Mouse (Mus musculus) colon, adult 2 months (tissue): Measurements from ENCODE around the gene Phf21a. TPM values are rescaled to one million over a fixed set of nuclear protein-coding genes. Genes with fewer than 3 reads are reported as not detected.

Source experiments
- polyA plus RNA-seq: library from polyadenylated mRNA; depleted of rRNA; stranded (reverse); fragments of >200 nt; gene quantifications from 2 replicates; pipeline ENCODE4 v1.2.3, GENCODE M21; 2012; rRNA removed

The Phf21a gene
- 24.6 and 25.5 TPM in 2 replicates for polyA plus RNA-seq

DNA sequence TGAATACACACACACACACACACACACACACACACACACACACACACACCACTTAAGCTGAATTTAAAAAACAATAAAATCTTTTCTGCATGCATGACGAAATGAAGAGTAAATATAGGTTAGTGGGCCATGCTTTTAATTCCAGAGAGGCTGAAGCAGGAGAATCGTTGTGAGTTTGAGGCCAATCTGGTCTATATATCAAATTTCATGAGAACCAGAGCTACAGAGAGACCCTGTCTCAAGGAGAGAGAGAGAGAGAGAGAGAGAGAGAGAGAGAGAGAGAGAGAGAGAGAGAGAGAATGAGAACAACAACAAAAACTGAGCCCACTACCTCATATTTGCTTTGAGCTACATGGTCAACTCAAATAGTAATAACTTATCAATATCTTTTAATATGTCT, at the start of gene Phf21a:
Gene Phf21a (plus strand): TSS at position 301 of the 400 bp plus-strand sequence.

DNA sequence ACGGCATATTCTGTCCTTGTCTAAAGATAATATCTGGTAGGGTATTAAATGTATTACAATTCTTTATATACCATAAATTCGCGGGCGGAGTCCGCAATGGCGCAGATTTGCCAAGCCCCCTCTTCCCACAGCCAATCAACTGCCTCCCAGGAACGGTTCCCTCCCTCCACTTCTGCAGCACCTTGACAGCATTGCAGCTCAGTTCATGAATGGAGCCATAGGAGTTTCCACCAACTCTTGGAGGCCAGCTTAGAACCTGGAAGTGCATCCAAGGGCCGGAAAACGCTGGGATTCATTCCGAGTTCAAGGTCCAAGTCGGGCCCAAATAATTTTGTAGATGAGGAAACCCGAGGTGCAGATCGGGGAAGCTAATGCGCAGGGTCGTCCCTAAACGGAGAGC, 281.6 kb downstream of the Phf21a start, which contains the start of the genes Pex16 and Large2:
Gene Pex16 (plus strand): TSS at position 163 of the 400 bp plus-strand sequence.
Gene Large2 (minus strand): TSS at position 356 of the 400 bp plus-strand sequence.

DNA sequence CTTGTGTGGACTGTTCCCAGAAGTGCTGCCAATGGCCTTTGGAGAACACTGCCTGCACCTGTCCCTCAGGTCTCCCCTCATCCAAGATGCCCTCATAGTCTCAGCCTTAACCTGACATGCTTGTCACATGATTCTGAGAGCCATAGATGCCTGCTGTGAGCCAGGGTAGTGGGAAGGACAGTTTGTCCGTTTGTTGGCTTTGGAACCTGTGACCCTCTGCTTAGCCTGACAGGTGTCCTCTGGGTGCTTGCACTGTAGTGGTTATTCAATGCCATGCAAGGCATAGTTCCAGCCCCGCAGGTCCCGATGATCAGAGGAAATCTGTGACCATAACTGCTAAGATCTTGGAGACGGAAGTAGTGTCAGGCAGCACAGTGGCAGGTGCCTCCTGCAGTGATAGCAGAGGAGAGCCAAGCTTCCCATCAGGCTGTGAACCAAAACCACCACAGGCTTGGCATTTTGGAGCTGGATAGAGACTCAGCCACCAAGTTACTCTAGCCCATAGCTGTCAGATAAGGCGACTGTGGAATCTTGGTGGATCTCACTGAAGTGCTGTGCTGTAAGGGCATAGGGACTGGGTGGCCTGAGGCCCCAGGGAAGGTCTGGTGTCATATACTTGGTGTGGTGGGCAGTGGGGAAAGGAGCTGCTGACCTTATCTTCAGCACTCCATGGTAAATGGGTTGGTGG, 289.1 kb downstream of the Phf21a start, which contains the start of gene 1700029I15Rik:
Gene 1700029I15Rik (plus strand): TSS at position 638 of the 688 bp plus-strand sequence.

DNA sequence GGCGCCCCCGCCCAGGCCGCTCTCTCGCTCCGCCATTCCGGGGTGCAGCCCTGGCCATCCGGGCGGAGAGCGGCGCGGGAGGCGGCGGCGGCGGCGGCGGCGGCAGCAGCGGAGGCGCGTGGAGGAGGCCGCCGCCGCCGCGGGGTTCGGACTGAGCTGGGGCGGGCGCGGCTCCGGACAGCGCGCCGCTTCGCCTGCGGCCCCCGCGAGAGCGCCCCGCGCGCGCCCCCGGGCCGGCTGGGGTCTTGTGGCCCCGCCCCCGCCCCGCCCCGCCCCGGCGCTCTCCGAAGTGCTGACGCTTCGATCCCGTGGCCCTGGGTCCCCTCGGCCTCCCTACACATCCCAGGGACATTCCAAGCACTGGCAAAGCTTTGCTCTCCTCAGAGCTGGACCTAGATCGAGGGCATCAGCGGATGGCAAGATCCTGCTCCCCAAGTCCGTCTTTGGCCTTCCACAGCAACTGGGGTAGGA, 308.2 kb downstream of the Phf21a start, which contains the start of gene Mapk8ip1:
Gene Mapk8ip1 (minus strand): TSS at position 173 of the 471 bp plus-strand sequence.

Other genes starting within 250 kb of the Phf21a start
- 1.8 and 2.1 TPM in 2 replicates for gene Chrm4, start 165.9 kb upstream of the Phf21a start, polyA plus RNA-seq
- 2.8 and 5.7 TPM in 2 replicates for gene Mdk, start 160.8 kb upstream of the Phf21a start, polyA plus RNA-seq
- not detected in 2 replicates for gene Gm9821, start 147.4 kb upstream of the Phf21a start, polyA plus RNA-seq
- 274 and 282 TPM in 2 replicates for gene Dgkz, start 117.3 kb upstream of the Phf21a start, polyA plus RNA-seq
- 99.1 and 157 TPM in 2 replicates for gene Creb3l1, start 68.6 kb upstream of the Phf21a start, polyA plus RNA-seq